Mouse (Mus musculus) hindbrain, postnatal 0 days (tissue): Measurements from ENCODE around the gene Pzp. TPM values are rescaled to one million over a fixed set of nuclear protein-coding genes. Genes with fewer than 3 reads are reported as not detected.

Experiments
- ATAC-seq: fragments of 200-750 bp; cut with Nextera tagmentation; 2 replicates; pipeline ENCODE4 v1.8.0; 2017; ENCODE audit warnings: mild to moderate bottlenecking, moderate TSS enrichment, moderate library complexity
- DNase-seq: peaks from one replicate; pipeline ENCODE4 v3.0.0-alpha.2; 2015; ENCODE audit warnings: low spot score
- H3K27ac ChIP-seq: fragments of 300-500 bp; sonication (generic); 2 replicates; pipeline ENCODE4 v1.5.1; 2014; ENCODE audit warnings: mild to moderate bottlenecking
- H3K27me3 ChIP-seq: fragments of 300-500 bp; sonication (generic); 2 replicates; pipeline ENCODE4 v1.6.1; 2014; ENCODE audit warnings: low read length, mixed read lengths; ENCODE audit not compliant: insufficient read depth
- H3K36me3 ChIP-seq: fragments of 300-500 bp; sonication (generic); 2 replicates; pipeline ENCODE4 v1.6.1; 2014; ENCODE audit warnings: low read length, mixed read lengths; ENCODE audit not compliant: insufficient read depth
- H3K4me1 ChIP-seq: fragments of 300-500 bp; sonication (generic); 2 replicates; pipeline ENCODE4 v1.6.1; 2014; ENCODE audit warnings: antibody characterized with exemption, low read length, mixed read lengths; ENCODE audit not compliant: insufficient read depth
- H3K4me2 ChIP-seq: fragments of 300-500 bp; sonication (generic); 2 replicates; pipeline ENCODE4 v1.6.1; 2014; ENCODE audit warnings: low read depth, mild to moderate bottlenecking, low read length, moderate library complexity, mixed read lengths
- H3K4me3 ChIP-seq: fragments of 300-500 bp; sonication (generic); 2 replicates; pipeline ENCODE4 v1.5.1; 2014; ENCODE audit warnings: low read length
- H3K9ac ChIP-seq: fragments of 300-500 bp; sonication (generic); replicated peaks from 2 replicates; pipeline ENCODE4 v1.6.1; 2014; ENCODE audit warnings: mild to moderate bottlenecking, low read length, moderate library complexity, mixed read lengths
- H3K9me3 ChIP-seq: fragments of 300-500 bp; sonication (generic); 2 replicates; pipeline ENCODE4 v1.6.1; 2016; ENCODE audit warnings: low read length, mixed read lengths
- CTCF ChIP-seq: IDR thresholded peaks from 2 replicates; pipeline ENCODE4 v1.5.1; 2016; ENCODE audit warnings: antibody characterized with exemption, control low read depth, low read depth
- WGBS: fragments of 180-500 bp; shearing (Covaris S2); extraction: QIAGEN DNeasy Blood & Tissue Kit; methylation state at CpG from one replicate; pipeline ENCODE4 v1.1.7; 2014; 5-methylcytosine and 5-hydroxymethylcytosine counted together
- polyA plus RNA-seq: library from polyadenylated mRNA; unstranded; fragments of >200 nt; fragmentation: Nextera tagmentation; extraction: Ambion mirVana; gene quantifications from 2 replicates; pipeline ENCODE4 v1.2.1, GENCODE M21; 2015
- total RNA-seq: library from RNA; depleted of rRNA; stranded (reverse); fragments of >200 nt; gene quantifications from 2 replicates; pipeline ENCODE4 v1.2.3, GENCODE M21; 2014; rRNA removed

The Pzp gene
- total RNA-seq (0.14 TPM in 1 of 2 replicates, not detected in the other), polyA plus RNA-seq (0.03 and 0.18 TPM in 2 replicates)

GRCm38 (mm10) chr6:128526601-128527000 is at the start of gene Pzp:
TSS of gene Pzp (minus strand) at chr6:128526720.
- DNase-seq (no peak), ATAC-seq (no peak)
- H3K9me3 ChIP-seq: no peaks in the 10 kb centered on the region
- WGBS: 92% methylated on average over 4 of the region's 4 CpGs
- H3K4me2 ChIP-seq: no peak within 1 kb of the TSS
- H3K27me3 ChIP-seq: no peaks in the 10 kb centered on the region
- no peaks in the 10 kb centered on the region for H3K36me3 ChIP-seq
- H3K4me1 ChIP-seq: no peaks in the 10 kb centered on the region
- H3K9ac ChIP-seq: no peak within 1 kb of the TSS
- no peak for TF ChIP-seq CTCF
- H3K4me3 ChIP-seq: no peak within 1 kb of the TSS
- H3K27ac ChIP-seq: no peak within 1 kb of the TSS

GRCm38 (mm10) chr6:128566589-128566988 is 40.1 kb upstream of the Pzp start:
- DNase-seq (no peak), ATAC-seq (no peak)
- no peak overlapping the region for H3K27ac ChIP-seq
- no peaks in the 10 kb centered on the region for H3K27me3 ChIP-seq
- TF ChIP-seq CTCF: no peak
- no peaks in the 10 kb centered on the region for H3K36me3 ChIP-seq
- H3K4me2 ChIP-seq: no peak overlapping the region
- WGBS: 95% methylated on average over 11 of the region's 11 CpGs
- H3K4me1 ChIP-seq: no peaks in the 10 kb centered on the region
- H3K9ac ChIP-seq: no peak overlapping the region
- H3K9me3 ChIP-seq: no peaks in the 10 kb centered on the region
- no peak overlapping the region for H3K4me3 ChIP-seq

GRCm38 (mm10) chr6:128554049-128554448 is 27.5 kb upstream of the Pzp start:
- WGBS: 87% methylated on average over 7 of the region's 7 CpGs
- Histone ChIP-seq H3K27me3 (no peaks in the 10 kb centered on the region), H3K9ac (no peak overlapping the region), H3K4me1 (no peaks in the 10 kb centered on the region), H3K27ac (no peak overlapping the region), H3K4me2 (no peak overlapping the region), H3K36me3 (no peaks in the 10 kb centered on the region), H3K4me3 (no peak overlapping the region), H3K9me3 (no peaks in the 10 kb centered on the region)
- ATAC-seq (no peak), DNase-seq (no peak)
- no peak for TF ChIP-seq CTCF

- 80% methylated on average over 15 of the region's 15 CpGs for WGBS
- no peaks in the 10 kb centered on the region for H3K27me3 ChIP-seq
- no peak for DNase-seq
- no peak overlapping the region for H3K4me2 ChIP-seq
- no peaks in the 10 kb centered on the region for H3K4me1 ChIP-seq
- H3K36me3 ChIP-seq: no peaks in the 10 kb centered on the region
- H3K9ac ChIP-seq: no peak overlapping the region
- H3K27ac ChIP-seq: no peak overlapping the region
- ATAC-seq: no peak
- H3K9me3 ChIP-seq: no peaks in the 10 kb centered on the region
- H3K4me3 ChIP-seq: no peak overlapping the region
- TF ChIP-seq CTCF: no peak
These were observed 23.2 kb upstream of the Pzp start for GRCm38 (mm10) chr6:128549463-128550452.

- Histone ChIP-seq H3K36me3 (no peaks in the 10 kb centered on the region), H3K9me3 (no peaks in the 10 kb centered on the region), H3K4me3 (no peak overlapping the region), H3K9ac (no peak overlapping the region), H3K4me1 (no peaks in the 10 kb centered on the region), H3K27ac (no peak overlapping the region), H3K4me2 (no peak overlapping the region), H3K27me3 (no peaks in the 10 kb centered on the region)
- 89% methylated on average over 10 of the region's 10 CpGs for WGBS
- DNase-seq (no peak), ATAC-seq (no peak)
- no peak for TF ChIP-seq CTCF
These were observed 22.0 kb upstream of the Pzp start for GRCm38 (mm10) chr6:128548532-128548931.

GRCm38 (mm10) chr6:128545402-128545801 is 18.9 kb upstream of the Pzp start:
- H3K36me3 ChIP-seq: no peaks in the 10 kb centered on the region
- 87% methylated on average over 4 of the region's 4 CpGs for WGBS
- no peak overlapping the region for H3K27ac ChIP-seq
- H3K9ac ChIP-seq: no peak overlapping the region
- TF ChIP-seq CTCF: no peak
- no peak overlapping the region for H3K4me2 ChIP-seq
- H3K4me3 ChIP-seq: no peak overlapping the region
- ATAC-seq (no peak), DNase-seq (no peak)
- no peaks in the 10 kb centered on the region for H3K9me3 ChIP-seq
- H3K27me3 ChIP-seq: no peaks in the 10 kb centered on the region
- no peaks in the 10 kb centered on the region for H3K4me1 ChIP-seq

GRCm38 (mm10) chr6:128543226-128543625 is 16.7 kb upstream of the Pzp start:
- WGBS: 79% methylated on average over 13 of the region's 13 CpGs
- no peak overlapping the region for H3K4me3 ChIP-seq
- H3K27ac ChIP-seq: no peak overlapping the region
- no peak for DNase-seq
- no peaks in the 10 kb centered on the region for H3K4me1 ChIP-seq
- ATAC-seq: no peak
- no peak overlapping the region for H3K4me2 ChIP-seq
- no peak for TF ChIP-seq CTCF
- no peak overlapping the region for H3K9ac ChIP-seq
- no peaks in the 10 kb centered on the region for H3K27me3 ChIP-seq
- no peaks in the 10 kb centered on the region for H3K36me3 ChIP-seq
- no peaks in the 10 kb centered on the region for H3K9me3 ChIP-seq
